Mouse (Mus musculus) cerebellum, adult 11-12 months (tissue): Measurements from ENCODE around the gene Sf3a1.
"Not testable (repeated sequence)": the region's sequence is repeated elsewhere in the genome, so short reads cannot be mapped to it uniquely, and the experiment has no call there.

Experiments
- DNase-seq: peaks from one replicate; pipeline ENCODE4 v3.0.0; 2022

Gene Sf3a1

GRCm38 (mm10) chr11:4138964-4139363 is 21.2 kb upstream of the Sf3a1 start:
- no peak for DNase-seq

- DNase-seq = no peak
Measured at GRCm38 (mm10) chr11:4141505-4141904, 18.6 kb upstream of the Sf3a1 start.

GRCm38 (mm10) chr11:4142352-4142751 is 17.8 kb upstream of the Sf3a1 start:
- no peak for DNase-seq

- DNase-seq = no peak
Measured at GRCm38 (mm10) chr11:4143281-4144062, 16.7 kb upstream of the Sf3a1 start.

GRCm38 (mm10) chr11:4146381-4146780 is 13.8 kb upstream of the Sf3a1 start:
- DNase-seq = no peak

- no peak for DNase-seq
Measured at GRCm38 (mm10) chr11:4147098-4147497, 13.1 kb upstream of the Sf3a1 start.

GRCm38 (mm10) chr11:4148120-4148519 is 12.0 kb upstream of the Sf3a1 start:
- DNase-seq = no peak

- no peak for DNase-seq
Measured at GRCm38 (mm10) chr11:4148536-4149156, 11.5 kb upstream of the Sf3a1 start.

GRCm38 (mm10) chr11:4149886-4150285 is 10.3 kb upstream of the Sf3a1 start:
- DNase-seq = no peak

- DNase-seq = no peak
Measured at GRCm38 (mm10) chr11:4153694-4154093, 6.5 kb upstream of the Sf3a1 start.

- DNase-seq = no peak
Measured at GRCm38 (mm10) chr11:4155641-4156040, 4.5 kb upstream of the Sf3a1 start.

- DNase-seq = no peak
Measured at GRCm38 (mm10) chr11:4158676-4159075, 1.5 kb upstream of the Sf3a1 start.

- DNase-seq = no peak
Measured at GRCm38 (mm10) chr11:4160758-4161480, 769 bp downstream of the Sf3a1 start.

- no peak for DNase-seq
Measured at GRCm38 (mm10) chr11:4164701-4165100, 4.6 kb downstream of the Sf3a1 start.

GRCm38 (mm10) chr11:4166467-4167090 is 6.4 kb downstream of the Sf3a1 start:
- DNase-seq = no peak

- peak; percentile 45 for DNase-seq
Measured at GRCm38 (mm10) chr11:4174586-4174985, 14.4 kb downstream of the Sf3a1 start.

GRCm38 (mm10) chr11:4177716-4178115 is 17.6 kb downstream of the Sf3a1 start:
- DNase-seq = no peak

GRCm38 (mm10) chr11:4182061-4182460 is 21.9 kb downstream of the Sf3a1 start:
- no peak for DNase-seq

GRCm38 (mm10) chr11:4183511-4183910 is 23.4 kb downstream of the Sf3a1 start:
- DNase-seq = no peak

- DNase-seq = no peak
Measured at GRCm38 (mm10) chr11:4184251-4184952, 24.3 kb downstream of the Sf3a1 start.

- DNase-seq = not testable (repeated sequence)
Measured at GRCm38 (mm10) chr11:4185480-4185879, 25.3 kb downstream of the Sf3a1 start.

- DNase-seq = peak; percentile 99
Measured at GRCm38 (mm10) chr11:4186486-4187317, 26.6 kb downstream of the Sf3a1 start, which contains the start of gene Tbc1d10a. Tbc1d10a (plus strand) TSS chr11:4186789.
